Mouse (Mus musculus) spleen, postnatal 4 days (tissue): ENCODE data around the gene Atg10.
A peak's percentile ranks its signal among the peaks of the same experiment; 100 is the strongest.

Experiments used
- DNase-seq, 2 experiments: peaks; one replicate each; pipeline ENCODE4 v3.0.0; 2022; ENCODE audit warnings: low spot score in 2 of 2

The Atg10 gene

DNA sequence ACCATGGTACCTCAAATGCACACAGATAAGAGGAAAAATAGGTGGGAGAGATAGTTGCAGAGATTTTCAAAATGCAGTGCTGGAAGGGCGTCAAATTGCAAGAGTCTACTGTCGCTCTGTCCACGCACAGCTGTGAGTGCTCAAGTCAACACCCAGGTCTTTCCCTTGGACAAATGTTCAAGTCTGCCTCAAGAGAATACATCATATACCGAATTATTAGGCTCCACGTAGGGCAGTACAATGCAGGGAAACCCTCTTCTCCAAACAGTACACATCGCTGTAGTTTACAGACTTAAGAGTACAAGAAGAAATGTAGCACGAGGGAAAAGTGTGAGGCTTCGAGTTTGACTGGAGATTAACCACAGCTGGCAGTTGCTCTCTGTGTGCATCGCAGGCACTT is 200.3 kb downstream of the Atg10 start:
- no peak for DNase-seq

DNA sequence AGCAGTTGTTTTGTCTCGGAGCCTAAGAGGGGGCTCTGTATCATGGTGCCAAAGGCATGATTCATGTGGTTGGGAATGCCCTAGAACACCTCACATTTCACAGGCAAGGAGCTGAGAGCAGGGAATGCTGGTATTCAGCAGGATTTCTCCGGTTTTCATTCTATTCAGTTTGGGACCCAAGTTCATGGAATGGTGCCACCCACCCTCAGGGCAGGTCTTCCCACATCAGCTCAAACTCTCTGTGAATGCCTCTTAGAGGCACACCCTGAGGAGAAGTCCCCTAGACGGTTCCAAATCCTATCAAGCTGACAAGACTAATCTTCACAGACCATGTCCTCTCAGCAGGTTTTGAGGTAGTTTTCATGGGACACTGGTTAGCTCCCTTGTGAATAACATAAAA is 211.9 kb downstream of the Atg10 start:
- no peak for DNase-seq

DNA sequence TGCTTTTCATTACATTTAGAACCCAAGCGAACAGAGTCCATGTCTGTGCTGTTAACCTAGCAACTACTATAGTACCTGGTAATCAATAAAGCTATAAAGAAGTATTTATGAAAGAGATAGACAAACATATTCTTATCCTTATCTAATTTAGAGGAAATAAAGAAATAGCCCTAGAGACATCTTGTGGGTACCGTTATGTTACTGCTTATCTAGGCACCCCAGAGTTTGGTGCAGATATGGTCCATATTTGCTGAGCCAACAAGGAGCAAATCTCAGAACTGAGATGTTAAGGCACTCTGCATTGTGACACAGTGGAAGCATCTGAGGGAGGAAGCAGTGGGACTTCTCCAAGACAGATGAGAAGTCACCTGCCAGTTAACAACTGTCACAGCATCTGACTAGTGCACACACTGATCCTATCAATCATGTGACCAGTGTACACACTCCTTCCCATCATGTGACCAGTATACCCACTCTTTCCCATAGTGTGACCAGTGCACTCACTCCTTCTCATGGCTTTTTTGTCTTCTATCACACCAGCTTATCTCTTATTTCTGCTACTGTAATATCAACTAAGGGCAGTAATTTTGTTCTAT is 228.6 kb downstream of the Atg10 start:
- DNase-seq: no peak

DNA sequence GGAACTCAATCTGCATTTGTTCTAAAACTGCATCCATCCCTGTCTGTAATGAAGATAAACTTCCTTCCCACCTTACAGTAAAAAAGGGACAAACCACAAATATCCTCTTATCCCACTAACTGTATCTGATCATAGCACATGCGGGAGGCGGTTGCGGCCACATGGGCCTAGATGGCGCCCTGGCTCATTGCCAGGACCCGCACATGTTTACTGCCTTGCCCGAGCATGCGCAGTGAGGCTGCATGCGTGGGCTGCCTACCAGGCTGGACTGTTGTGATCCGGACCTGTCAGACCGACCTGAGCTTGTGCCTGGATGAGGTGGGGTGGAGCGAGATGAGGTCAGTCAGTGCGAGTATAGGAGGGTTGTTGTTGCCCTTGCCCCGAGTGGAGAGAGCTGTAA is 230.2 kb downstream of the Atg10 start:
- DNase-seq: no peak

- DNase-seq: no peak
Observed at GRCm38 (mm10) chr13:90992948-90993347, 230.8 kb downstream of the Atg10 start.

- no peak for DNase-seq
Observed at GRCm38 (mm10) chr13:90988226-90988625, 235.5 kb downstream of the Atg10 start.

- no peak for DNase-seq
Observed at GRCm38 (mm10) chr13:90985417-90985816, 238.4 kb downstream of the Atg10 start.

DNA sequence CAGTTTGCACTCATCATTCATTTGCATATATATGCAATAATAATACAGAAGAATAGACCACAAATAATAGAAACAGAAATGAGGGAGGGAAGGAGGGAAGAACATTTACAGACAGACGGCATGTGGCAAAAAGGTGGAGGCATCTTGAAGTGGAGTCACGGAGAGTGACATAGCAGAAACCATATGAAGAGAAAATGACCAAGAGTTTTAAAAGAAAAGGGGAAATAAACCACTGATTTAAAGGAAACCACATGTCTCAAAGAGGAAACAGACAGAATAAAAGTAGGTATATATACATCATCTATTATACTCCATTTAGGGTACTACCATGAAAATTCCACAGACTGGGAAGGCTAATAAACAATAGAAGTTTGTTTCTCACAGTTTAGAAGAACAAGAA is 239.7 kb downstream of the Atg10 start:
- DNase-seq: no peak

- no peak for DNase-seq
Observed at GRCm38 (mm10) chr13:90981798-90982197, 242.0 kb downstream of the Atg10 start.

DNA sequence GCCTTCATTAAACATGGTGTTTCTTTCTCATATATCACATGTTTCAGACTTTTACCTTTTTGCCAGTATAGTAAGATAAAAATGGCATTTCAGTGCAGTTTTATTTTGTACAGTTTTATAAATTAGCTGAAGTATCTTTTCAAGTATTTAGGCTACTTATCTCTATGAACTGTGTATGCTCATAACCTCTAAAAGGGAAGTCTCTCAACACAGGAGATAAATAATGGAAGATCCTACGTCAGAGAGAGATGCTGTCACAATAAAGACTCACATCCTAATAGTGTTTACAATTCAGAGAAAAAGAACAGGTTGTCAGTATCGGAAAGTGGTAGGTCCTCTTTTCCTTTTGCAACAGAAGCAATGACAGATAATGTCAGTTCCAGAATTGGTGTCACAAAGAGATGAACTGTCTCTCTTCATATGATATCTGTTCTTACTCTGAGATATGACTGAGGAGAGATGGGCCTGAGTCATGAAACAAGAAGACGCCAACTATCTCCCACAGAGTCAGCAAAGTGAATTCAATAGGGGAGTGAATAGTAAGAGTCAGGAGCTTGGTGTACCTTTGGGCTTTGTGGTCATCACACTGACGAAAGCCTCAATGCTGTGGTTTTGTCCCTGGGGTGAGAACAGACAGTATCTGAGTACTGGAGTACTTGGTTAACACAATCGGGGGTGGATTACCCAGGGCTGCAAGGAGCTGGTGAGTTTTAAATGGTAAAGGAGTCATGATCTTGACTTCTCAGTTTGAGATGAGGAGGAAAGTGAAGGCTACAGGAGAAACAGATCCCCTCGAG is 242.7 kb downstream of the Atg10 start:
- no peak for DNase-seq

- DNase-seq: no peak
Observed at GRCm38 (mm10) chr13:90977057-90977456, 246.7 kb downstream of the Atg10 start.

DNA sequence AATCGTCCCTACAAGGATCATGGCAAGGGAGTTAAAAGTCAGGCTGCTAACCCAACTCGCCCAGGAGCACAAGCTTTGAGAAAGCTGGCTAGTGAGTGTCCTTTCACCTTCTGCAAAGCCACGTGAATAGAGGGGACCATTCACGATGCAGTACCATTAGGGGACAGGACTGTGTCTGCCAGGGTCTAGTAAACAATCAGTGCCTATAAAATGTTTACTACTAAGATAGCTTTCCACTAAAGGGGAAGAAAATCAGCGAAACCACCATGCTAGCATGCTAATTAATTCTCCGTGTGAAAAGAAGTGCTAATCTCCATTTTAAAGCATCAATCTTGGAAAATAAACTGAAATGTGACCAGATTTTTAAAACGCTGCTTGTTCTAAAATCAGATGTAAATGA is 250.4 kb downstream of the Atg10 start:
- no peak for DNase-seq

GRCm38 (mm10) chr13:90970259-90971017 is 253.3 kb downstream of the Atg10 start:
- no peak for DNase-seq

DNA sequence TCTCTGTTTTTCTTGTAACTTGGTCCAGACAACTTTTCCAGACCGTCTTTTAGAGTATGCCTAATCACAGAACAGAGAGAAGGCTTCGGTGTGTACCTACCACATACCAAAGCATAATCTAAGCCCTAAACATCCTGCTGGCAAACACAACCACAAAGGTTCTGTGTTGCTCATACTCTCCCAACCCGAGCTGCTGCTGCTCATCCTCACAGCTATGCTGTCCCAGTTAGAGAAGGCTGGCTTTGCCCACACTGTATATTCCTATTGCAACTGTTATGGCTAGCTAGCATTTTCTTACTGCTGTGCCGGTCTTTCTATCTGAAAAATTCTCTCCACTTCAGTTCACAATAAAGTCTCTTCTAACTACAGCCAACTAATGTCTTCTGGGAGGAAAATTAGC is 254.8 kb downstream of the Atg10 start:
- no peak for DNase-seq

- peak; percentile 62 to 76 for DNase-seq
Observed at GRCm38 (mm10) chr13:90967422-90967821, 256.3 kb downstream of the Atg10 start.

GRCm38 (mm10) chr13:90965996-90966395 is 257.8 kb downstream of the Atg10 start:
- no peak for DNase-seq

- DNase-seq: no peak
Observed at GRCm38 (mm10) chr13:90964511-90964910, 259.3 kb downstream of the Atg10 start.

GRCm38 (mm10) chr13:90962836-90963760 is 260.7 kb downstream of the Atg10 start:
- DNase-seq: no peak

DNA sequence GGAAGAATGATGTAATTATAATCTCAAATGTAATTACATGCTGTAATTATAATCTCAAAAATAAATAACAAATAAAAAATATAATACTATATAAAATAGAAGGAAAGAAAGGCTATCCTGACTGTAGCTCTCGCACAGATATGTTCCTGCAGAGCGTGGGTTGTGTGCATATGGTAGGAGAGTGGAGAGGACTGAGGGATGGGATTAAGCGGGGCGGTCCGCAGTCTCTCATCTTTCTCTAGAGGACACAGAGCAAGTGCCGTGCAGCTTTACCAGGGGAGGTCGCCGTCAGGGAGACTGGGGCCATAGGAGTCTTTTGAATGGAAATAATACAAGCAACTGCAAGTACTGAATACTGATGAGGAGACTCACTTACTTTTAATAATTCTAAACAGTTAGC is 263.2 kb downstream of the Atg10 start:
- no peak for DNase-seq

- DNase-seq: no peak
Observed at GRCm38 (mm10) chr13:90958894-90959293, 264.9 kb downstream of the Atg10 start.

DNA sequence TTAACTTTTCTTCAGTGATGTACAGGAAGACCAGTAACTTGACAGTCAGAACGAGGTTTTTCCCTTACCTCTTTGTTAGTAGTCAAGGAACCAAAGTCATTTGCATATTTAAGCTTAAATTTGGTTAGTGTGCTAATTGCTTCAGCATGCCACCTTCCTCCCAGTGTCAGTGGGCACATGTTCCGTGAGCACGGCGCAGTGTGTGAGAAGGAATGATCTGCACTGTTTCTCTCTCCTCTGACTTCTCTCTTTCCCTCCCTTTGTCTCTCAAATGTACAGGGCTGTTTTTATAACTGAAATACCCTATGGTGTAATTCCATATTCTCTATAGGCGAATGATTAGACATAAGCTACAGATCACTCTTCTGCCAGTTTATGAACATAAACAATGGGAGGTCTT is 284.2 kb downstream of the Atg10 start:
- no peak for DNase-seq

DNA sequence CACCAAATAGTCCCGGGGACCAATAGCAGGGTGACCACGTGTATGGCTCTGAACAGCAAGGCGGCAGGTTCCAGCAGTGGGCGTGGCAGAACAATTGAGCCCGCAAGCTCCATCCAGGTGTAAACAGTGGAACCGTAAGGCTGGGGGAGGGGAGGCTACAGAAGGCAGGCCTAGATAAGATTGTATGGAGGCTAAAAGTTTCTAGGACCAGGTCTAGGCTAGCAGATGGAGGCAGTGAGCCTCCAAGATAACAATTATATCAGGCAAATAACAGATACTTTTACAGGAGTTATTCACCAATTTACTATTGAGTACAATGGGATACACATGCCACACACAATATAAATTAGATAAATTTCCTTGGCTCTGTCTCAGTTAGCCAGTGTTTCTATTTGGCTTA is 284.6 kb downstream of the Atg10 start:
- DNase-seq: peak in 1 of 2 experiments; percentile 52
